Mouse (Mus musculus): ENCODE results near the gene Gm28047.

DNA sequence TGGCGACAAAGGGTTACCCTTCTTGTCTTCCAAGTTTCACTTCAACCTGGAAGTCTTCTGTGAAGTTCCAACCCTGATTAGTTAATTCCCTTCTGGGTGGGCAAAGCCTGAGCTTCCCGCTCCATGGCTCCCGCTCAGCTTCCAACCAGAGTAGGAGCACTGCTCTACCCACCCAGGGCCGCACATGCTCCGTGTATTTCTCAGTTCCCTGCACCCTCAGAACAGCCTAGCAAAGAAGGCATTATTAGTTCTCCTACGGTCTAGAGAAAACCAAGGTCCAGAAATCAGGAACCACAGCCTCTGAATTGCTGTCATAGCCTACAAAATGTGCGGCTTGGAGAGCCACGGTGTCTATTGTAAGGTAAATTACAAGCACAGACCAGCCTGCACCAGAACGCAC is 114.8 kb downstream of the Gm28047 start:
- TF ChIP-seq CTCF (IDR thresholded peaks at IDR 0.05; ENCODE audit: insufficient read depth, low read depth, low read length) (no peak), POLR2A (IDR thresholded peaks at IDR 0.05; ENCODE audit: insufficient read depth, low read depth, low read length) (no peak)

All from olfactory bulb, adult 2 months (tissue).